Mouse (Mus musculus) granulocyte monocyte progenitor cell, adult 5-6 weeks (primary cell): ENCODE results near the gene Arl4d. TPM values are rescaled to one million over a fixed set of nuclear protein-coding genes. Genes with fewer than 3 reads are reported as not detected.
A peak's percentile ranks its signal among the peaks of the same experiment; 100 is the strongest.
"Not testable (repeated sequence)": the region's sequence is repeated elsewhere in the genome, so short reads cannot be mapped to it uniquely, and the experiment has no call there.

Source experiments
- ATAC-seq: replicated peaks from 2 replicates; pipeline ENCODE4 v1.8.0; 2016; ENCODE audit warnings: mild to moderate bottlenecking, moderate TSS enrichment, inconsistent platforms; ENCODE audit not compliant: poor library complexity, severe bottlenecking
- total RNA-seq, 2 experiments: library from RNA; stranded (forward) in 1 of 2; stranded (reverse) in 1 of 2; fragments of 200-712, 200-1000 nt in 1 of 2; fragments of >200 nt in 1 of 2; fragmentation: Nextera tagmentation in 1 of 2; gene quantifications; 2 replicates each; pipeline ENCODE4 v1.2.3; 2014 to 2017

The Arl4d gene
- total RNA-seq, 2 experiments from 2014 or later: 0.77 to 1.1 TPM

DNA sequence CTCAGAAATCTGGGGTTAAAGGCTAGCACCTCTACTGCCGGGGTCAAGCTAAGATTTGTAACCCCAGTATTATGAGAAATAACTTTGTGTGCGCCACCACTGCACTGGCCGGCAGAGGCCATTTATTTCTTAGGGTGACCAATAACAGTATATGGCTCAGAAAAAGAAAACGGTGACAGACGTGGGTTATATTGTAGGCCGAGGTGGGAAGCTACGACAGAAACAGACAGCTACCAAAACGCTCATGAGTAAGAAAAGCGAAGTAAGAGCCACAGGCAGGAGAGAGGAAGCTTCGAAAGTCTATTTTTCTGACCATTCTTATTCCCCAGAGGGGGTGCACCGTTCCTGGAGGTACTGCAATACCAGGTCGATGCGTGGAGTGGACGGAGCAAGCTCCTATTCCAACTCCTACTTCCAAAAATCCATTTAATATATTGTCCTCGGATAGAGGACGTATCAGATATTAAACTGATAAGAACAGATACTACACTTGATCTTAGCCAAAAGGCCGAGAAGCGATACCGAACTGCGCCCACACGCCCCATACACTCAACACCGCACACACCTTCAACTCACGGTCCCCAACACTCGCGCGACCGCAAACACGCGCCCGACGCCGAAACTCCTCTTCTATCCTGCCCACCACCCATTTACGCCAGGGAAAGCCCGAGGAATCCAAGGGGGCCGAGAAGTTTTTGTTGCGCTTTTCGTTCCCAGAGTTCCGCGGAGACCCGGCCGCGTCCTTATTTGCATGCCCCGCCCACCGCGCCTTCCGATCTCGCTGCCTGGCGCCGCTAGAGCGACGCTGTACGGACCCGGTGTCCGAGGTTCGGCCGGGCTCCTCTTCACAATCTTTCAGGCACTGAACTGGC is 19.7 kb upstream of the Arl4d start:
- ATAC-seq: peak; percentile 68

- ATAC-seq: not testable (repeated sequence)
Measured at GRCm38 (mm10) chr11:101646283-101646794, 19.0 kb upstream of the Arl4d start.

DNA sequence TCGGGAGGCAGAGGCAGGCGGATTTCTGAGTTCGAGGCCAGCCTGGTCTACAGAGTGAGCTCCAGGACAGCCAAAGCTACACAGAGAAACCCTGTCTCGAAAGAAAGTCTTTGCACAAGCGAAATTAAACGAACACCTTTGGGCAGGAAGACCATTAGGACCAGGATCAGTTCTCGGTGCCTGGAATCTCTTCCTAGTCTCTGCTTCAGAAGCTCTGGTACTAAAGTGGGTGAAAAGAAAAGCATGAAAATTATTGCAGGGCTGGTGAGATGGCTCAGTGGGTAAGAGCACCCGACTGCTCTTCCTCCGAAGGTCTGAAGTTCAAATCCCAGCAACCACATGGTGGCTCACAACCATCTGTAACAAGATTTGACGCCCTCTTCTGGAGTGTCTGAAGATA is 18.2 kb upstream of the Arl4d start:
- not testable (repeated sequence) for ATAC-seq

DNA sequence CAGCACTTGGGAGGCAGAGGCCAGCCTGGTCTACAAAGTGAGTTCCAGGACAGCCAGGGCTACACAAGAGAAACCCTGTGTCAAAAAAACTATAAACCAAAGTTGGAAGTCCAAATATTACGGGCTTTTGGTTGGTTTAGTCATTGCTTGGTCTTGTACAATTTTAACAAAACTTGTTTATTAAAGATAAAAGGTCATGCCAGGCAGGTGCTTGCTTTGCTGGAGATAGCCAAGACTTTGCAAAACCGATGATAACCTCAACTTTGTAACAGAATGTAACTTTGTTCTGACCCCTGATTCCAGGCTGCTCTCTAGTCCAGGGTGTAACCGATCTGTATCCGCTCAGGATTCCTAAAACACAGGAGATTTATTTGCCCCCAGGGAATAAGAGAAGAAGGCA is 9.0 kb upstream of the Arl4d start:
- ATAC-seq: no peak

GRCm38 (mm10) chr11:101657528-101657885 is 7.8 kb upstream of the Arl4d start:
- no peak for ATAC-seq

DNA sequence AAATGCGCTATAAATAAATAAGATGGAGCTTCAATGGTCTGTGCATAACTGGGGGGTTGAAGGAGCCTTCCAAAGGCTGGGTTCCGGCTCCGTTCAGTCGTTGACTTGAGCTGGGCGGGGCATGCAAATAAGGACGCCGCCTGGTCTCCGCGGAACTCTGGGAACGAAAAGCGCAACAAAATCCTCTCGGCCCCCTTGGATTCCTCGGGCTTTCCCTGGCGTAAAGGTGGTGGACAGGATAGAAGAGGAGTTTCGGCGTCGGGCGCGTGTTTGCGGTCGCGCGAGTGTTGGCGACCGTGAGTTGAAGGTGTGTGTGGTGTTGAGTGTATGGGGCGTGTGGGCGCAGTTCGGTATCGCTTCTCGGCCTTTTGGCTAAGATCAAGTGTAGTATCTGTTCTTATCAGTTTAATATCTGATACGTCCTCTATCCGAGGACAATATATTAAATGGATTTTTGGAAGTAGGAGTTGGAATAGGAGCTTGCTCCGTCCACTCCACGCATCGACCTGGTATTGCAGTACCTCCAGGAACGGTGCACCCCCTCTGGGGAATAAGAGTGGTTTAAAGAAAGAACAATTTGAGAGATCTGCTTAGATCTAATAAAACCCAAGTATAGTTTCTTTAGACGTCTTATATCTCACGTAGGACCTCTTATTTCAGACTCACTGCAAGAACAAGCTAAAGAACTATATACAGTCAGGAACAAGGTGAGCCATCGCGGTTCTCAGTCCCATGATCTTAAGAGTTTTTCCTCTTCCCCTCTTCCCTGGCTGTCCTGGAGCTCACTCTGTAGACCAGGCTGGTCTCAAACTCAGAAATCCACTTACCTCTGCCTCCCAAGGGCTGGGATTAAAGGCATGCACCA is 7.2 kb upstream of the Arl4d start:
- peak; percentile 81 for ATAC-seq

GRCm38 (mm10) chr11:101658751-101659558 is 6.4 kb upstream of the Arl4d start:
- peak; percentile 69 for ATAC-seq

DNA sequence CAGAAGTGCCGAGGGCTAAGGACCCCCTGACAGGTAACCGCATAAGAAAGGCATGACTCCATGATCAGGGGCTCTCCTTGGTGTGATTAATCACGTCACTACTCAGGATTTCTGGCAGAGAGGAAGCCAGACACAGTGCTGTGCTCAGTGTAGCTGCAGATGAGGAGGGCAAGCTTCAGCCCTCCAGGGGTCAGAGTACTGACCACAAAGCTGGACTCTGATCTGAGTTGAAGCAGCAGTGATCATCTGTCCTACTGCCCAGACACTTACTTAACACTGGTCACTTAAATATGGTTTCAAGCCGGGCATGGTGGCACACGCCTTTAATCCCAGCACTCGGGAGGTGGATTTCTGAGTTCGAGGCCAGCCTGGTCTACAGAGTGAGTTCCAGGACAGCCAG is 4.2 kb upstream of the Arl4d start:
- no peak for ATAC-seq

- no peak for ATAC-seq
Measured at GRCm38 (mm10) chr11:101661786-101662185, 3.6 kb upstream of the Arl4d start.

DNA sequence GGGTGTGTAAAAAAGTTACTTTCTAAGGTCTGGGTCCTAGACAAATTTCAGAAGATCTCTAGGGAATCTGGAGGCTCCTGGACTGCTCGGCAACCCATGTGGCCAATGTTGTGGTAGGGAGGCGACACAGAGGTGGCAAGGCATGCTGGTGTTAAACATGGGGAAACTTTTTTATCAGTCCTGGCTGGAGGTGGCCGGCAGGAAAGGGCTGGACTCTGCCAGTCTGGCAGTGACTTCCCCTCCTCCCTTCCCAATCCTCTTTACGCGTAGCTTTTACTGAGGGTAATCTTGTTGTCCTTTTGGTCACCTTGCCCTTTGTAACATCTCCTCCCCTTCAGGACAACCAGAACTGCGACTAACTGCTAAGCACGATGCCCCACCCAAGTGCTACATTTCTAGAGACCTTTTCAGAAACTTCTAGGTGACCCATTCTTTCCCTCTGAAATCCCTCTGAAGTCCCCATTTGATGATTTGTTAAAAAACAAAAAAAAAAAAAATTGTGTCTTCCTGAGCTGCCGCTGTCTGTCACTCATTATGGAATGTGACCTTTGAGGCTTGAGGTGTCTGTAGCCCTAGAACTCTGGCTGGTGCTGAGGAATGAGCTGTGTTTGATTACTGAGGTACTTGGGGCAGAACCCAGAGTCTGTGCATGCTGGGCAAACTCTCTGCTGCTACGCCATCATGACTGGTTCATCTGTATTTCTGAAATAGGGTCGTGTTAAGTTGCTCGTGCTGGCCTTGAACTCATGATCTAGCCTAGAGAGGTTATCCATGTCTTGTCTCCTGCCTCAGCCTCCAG is 1.9 kb upstream of the Arl4d start:
- ATAC-seq: no peak

DNA sequence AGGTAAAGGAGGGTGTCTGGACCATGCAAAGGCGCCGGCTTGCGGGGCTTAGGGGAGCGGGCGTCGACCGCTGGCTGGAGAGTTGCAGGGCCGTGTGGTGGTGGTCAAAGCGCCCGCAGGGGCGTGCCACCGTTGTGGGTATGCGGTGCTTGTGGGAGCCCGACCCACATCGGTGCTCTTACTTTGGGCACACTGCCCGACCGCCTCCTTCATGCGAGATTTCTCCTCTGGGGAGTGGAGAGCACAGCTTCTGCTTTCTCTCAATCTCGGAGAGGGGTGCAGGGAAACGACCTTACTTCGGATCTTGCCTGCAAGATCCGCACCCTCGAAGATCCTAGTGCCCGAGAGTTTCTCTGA is 273 bp downstream of the Arl4d start:
- peak; percentile 72 for ATAC-seq

GRCm38 (mm10) chr11:101666626-101667345 is 1.4 kb downstream of the Arl4d start:
- ATAC-seq: no peak

DNA sequence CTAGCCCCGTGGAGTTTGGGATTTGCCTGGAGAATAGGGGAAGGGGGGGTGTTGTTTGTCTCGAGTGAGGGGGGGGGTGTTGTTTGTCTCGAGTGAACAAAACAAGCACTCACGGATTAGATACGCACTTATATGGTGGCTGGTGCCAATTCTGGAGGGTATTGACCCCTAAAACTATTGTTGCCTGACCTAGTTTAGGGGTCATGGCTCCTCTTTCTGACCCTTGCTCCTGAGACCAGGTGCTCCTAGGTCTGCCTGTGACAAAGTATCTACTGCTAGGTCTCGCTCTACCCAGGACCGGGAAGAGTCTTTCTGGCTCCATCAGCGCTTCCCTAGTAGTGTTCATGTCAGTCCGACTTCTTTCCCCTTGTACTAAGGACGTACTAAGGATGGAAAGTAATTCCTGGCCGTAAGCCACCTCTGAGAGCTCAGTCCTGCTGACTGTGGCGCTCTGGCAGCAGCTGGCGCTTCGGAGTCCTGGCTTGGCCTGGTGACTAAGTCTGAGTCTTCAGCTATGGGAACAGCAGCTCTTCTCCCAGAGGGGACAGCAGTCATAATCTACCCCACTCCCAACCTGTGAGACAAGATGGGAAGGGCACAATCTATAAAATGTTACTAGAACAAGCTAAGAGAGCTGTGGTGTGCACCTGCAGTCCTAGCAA is 2.7 kb downstream of the Arl4d start:
- ATAC-seq: no peak

- no peak for ATAC-seq
Measured at GRCm38 (mm10) chr11:101668546-101669261, 3.4 kb downstream of the Arl4d start.

GRCm38 (mm10) chr11:101670334-101670733 is 5.0 kb downstream of the Arl4d start:
- no peak for ATAC-seq

- no peak for ATAC-seq
Measured at GRCm38 (mm10) chr11:101671255-101671654, 5.9 kb downstream of the Arl4d start.

GRCm38 (mm10) chr11:101673010-101673642 is 7.8 kb downstream of the Arl4d start:
- peak; percentile 63 for ATAC-seq
